Mouse (Mus musculus) T-helper 1 cell (primary cell): ENCODE measurements at regions not wholly inside any gene's neighbourhood (a gene's known extent, or its start where the extent isn't known, plus 50 kb on each side); places are given as distances from the start of the nearest gene placed in this dataset.
"Not testable (repeated sequence)": the region's sequence is repeated elsewhere in the genome, so short reads cannot be mapped to it uniquely, and the experiment has no call there.

ENCODE experiments used
- in situ Hi-C: fragments of 300-600 bp; cut with MboI, MseI; formaldehyde crosslinking; loops from one replicate; pipeline ENCODE4 v1.15.1; 2025; ENCODE audit warnings: high pct_unique_total_duplicates

GRCm38 (mm10) chr11:26711237-26711636, 117.4 kb upstream of the Vrk2 start:
- in situ Hi-C loops: not testable (repeated sequence)

GRCm38 (mm10) chr11:26708636-26709035, 114.8 kb upstream of the Vrk2 start:
- in situ Hi-C loops: no loop called here

- in situ Hi-C loops: no loop called here
Measured at GRCm38 (mm10) chr11:26683850-26684249, 90.1 kb upstream of the Vrk2 start.

GRCm38 (mm10) chr11:26667251-26667650, 73.5 kb upstream of the Vrk2 start:
- in situ Hi-C loops: no loop called here

- in situ Hi-C loops: no loop called here
Measured at GRCm38 (mm10) chr11:26660878-26661277, 67.1 kb upstream of the Vrk2 start.

GRCm38 (mm10) chr11:26649165-26649564, 55.4 kb upstream of the Vrk2 start:
- in situ Hi-C loops: not testable (repeated sequence)
